Mouse (Mus musculus) megakaryocyte, embryonic 14.5 days (primary cell): Measurements from ENCODE around the gene Sdr42e1. TPM values are rescaled to one million over a fixed set of nuclear protein-coding genes. Genes with fewer than 3 reads are reported as not detected.

Experiments used
- H3K27me3 ChIP-seq: replicated peaks from 2 replicates; pipeline ENCODE3; 2012; ENCODE audit warnings: inconsistent platforms
- H3K36me3 ChIP-seq: replicated peaks from 2 replicates; pipeline ENCODE3; 2012; ENCODE audit warnings: low read length, inconsistent platforms, mixed read lengths
- H3K4me1 ChIP-seq: 2 replicates; pipeline ENCODE4 v1.6.1; 2012; ENCODE audit warnings: inconsistent platforms
- H3K4me3 ChIP-seq: replicated peaks from 2 replicates; pipeline ENCODE3; 2012; ENCODE audit warnings: moderate library complexity, mild to moderate bottlenecking, inconsistent platforms
- H3K9me3 ChIP-seq: 2 replicates; pipeline ENCODE4 v1.6.1; 2012; ENCODE audit warnings: inconsistent platforms
- FLI1 ChIP-seq: IDR thresholded peaks from 2 replicates; pipeline ENCODE4 v1.6.1; 2012; ENCODE audit warnings: low read length, inconsistent platforms, mixed read lengths
- GATA1 ChIP-seq: IDR thresholded peaks from 3 replicates; pipeline ENCODE4 v1.6.1; 2012; ENCODE audit warnings: mixed read lengths, low read length, inconsistent platforms, borderline replicate concordance
- polyA plus RNA-seq: library from polyadenylated mRNA; stranded (reverse); fragments of >175 nt; gene quantifications from 2 replicates; pipeline ENCODE4 v1.2.3, GENCODE M21; 2012; ENCODE audit warnings: low replicate concordance; ENCODE audit not compliant: insufficient read depth

Gene Sdr42e1
- polyA plus RNA-seq, 1 experiment, result 0.89 TPM

- Histone ChIP-seq H3K27me3 (peaks cover 11% of the 10 kb centered on the region), H3K4me1 (peaks cover 24% of the 10 kb centered on the region), H3K9me3 (no peaks in the 10 kb centered on the region; the same call in 1 of the 2 replicates), H3K36me3 (no peaks in the 10 kb centered on the region), H3K4me3 (no peak overlapping the region)
- TF ChIP-seq FLI1 (no peak), GATA1 (no peak)
These were observed 3.0 kb downstream of the Sdr42e1 start for GRCm38 (mm10) chr8:117670461-117670860.

DNA sequence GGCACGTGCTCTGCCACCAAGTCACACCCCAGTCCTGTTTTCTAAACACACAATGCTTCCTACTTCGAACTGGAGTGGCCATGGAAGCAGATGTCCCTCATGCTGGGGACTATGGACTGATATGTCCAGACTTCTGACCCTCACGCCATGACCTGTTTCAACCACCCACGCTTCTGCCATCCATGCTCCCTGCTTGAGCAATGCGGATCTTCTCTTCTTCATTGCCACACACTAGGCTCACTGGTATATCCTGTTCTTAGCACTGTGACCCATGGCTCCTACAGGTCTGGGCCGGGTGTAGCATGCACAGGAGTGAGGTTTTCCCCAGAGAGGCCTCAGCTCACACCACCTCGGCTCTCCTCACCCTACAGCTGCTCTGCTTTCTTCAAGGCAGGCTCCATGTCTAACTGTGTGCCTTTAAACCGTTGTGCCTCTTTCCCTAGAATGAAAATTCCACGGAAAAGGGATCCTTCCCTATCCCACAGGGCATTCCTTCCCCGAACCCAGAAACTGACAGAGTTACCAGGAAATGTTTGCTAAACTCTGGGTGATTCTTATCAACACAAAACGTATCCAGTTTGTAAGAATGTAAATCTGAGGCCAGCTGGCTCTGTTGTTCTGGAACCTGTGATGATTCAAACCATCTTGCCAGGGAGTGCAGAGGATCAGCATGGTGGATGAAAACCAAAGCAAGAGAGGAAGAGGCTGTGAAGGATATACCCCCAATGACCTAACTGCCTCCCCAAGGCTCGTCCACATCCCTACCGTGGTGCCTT is 6.0 kb downstream of the Sdr42e1 start:
- Histone ChIP-seq H3K4me1 (peaks cover 10% of the 10 kb centered on the region), H3K4me3 (no peak overlapping the region), H3K27me3 (peaks cover 11% of the 10 kb centered on the region), H3K36me3 (peaks cover 14% of the 10 kb centered on the region), H3K9me3 (peaks cover 4% of the 10 kb centered on the region)
- TF ChIP-seq FLI1 (no peak), GATA1 (no peak)

DNA sequence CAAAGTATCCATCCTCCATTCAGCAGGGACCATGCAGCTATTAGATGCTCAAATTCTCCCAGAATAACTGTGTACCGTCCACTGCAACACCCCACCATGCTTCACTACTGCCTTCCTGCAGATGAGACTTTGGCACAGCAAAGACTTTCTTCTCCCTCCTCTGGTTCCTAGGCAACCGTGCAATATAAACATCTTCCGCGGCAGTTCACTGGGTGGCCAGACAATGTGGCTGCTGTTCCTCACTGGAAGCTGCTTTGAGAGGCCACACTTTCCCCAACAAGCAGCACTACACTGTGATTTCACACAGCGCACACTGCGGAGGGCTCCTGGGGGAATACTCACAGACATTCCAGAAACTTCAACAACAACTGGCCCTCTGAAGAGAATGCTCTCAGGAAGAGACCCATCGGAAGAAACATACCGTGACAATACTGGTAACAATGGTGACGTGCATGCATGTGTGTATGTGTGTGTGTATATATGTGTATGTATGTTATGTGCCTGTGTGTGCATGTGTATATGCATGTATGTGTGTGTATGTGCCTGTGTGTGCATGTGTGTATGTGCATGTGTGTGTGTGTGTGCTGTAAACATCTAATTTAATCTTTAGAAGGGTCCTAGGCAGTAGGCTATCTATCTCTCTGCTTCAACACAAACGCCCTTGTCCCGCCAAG is 13.0 kb downstream of the Sdr42e1 start:
- peaks cover 4% of the 10 kb centered on the region; the same call in 1 of the 2 replicates for H3K9me3 ChIP-seq
- H3K27me3 ChIP-seq, result peaks cover 1% of the 10 kb centered on the region
- peak overlapping the region; percentile 30 for H3K4me3 ChIP-seq
- peaks cover 18% of the 10 kb centered on the region for H3K36me3 ChIP-seq
- TF ChIP-seq GATA1 (no peak), FLI1 (no peak)
- H3K4me1 ChIP-seq, result no peaks in the 10 kb centered on the region

DNA sequence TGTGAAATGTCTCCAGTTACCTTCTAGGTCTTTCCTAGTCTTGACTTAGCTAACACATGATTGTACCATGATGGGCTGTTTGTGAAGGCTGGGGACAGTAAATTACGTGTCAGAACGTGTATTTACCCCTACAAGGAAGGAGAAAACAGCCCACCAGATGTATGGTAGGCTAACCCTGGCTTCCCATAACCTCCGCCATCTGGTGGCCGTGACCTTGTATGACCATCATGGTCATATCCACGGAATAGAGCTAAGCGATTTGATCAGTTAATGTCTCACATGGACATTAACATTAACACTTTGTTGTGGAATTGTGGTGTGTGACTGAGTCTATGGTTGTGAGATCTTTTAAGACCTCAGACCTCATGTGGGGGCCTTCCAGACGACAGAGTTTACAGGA is 14.5 kb downstream of the Sdr42e1 start:
- Histone ChIP-seq H3K9me3 (no peaks in the 10 kb centered on the region), H3K27me3 (peaks cover 1% of the 10 kb centered on the region), H3K36me3 (peaks cover 18% of the 10 kb centered on the region), H3K4me3 (no peak overlapping the region), H3K4me1 (no peaks in the 10 kb centered on the region)
- TF ChIP-seq FLI1 (no peak), GATA1 (no peak)

GRCm38 (mm10) chr8:117652318-117652717 is 21.2 kb downstream of the Sdr42e1 start:
- H3K4me1 ChIP-seq, result no peaks in the 10 kb centered on the region
- peaks cover under 1% of the 10 kb centered on the region for H3K27me3 ChIP-seq
- H3K9me3 ChIP-seq, result peaks cover 41% of the 10 kb centered on the region
- H3K4me3 ChIP-seq, result no peak overlapping the region
- H3K36me3 ChIP-seq, result no peaks in the 10 kb centered on the region
- TF ChIP-seq GATA1 (no peak), FLI1 (no peak)

GRCm38 (mm10) chr8:117646440-117646839 is 27.0 kb downstream of the Sdr42e1 start:
- TF ChIP-seq GATA1 (no peak), FLI1 (no peak)
- Histone ChIP-seq H3K9me3 (peaks cover 31% of the 10 kb centered on the region), H3K27me3 (peaks cover 5% of the 10 kb centered on the region), H3K4me3 (no peak overlapping the region), H3K36me3 (no peaks in the 10 kb centered on the region), H3K4me1 (no peaks in the 10 kb centered on the region)

DNA sequence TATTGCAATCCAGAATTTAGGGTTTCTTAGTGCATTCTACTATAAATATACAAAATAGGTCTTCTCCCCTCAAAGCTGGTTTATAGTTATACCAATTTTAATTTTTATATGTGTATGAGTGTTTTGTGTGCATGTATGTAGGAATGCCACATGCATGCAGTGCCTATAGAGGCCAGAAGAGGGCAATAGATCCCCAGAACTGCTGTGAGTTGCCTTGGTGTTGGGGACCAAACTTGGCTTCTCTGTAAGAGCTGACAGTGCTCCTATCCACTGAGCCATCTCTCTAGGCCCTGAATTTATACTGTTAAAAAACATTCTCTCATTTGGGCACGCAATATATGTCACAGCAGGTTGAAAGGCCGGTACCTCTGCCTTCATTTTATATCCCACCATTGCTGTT is 27.5 kb downstream of the Sdr42e1 start:
- Histone ChIP-seq H3K27me3 (peaks cover 5% of the 10 kb centered on the region), H3K4me1 (no peaks in the 10 kb centered on the region), H3K4me3 (no peak overlapping the region), H3K9me3 (peaks cover 28% of the 10 kb centered on the region), H3K36me3 (no peaks in the 10 kb centered on the region)
- TF ChIP-seq GATA1 (no peak), FLI1 (no peak)

GRCm38 (mm10) chr8:117645486-117645885 is 28.0 kb downstream of the Sdr42e1 start:
- no peaks in the 10 kb centered on the region for H3K36me3 ChIP-seq
- no peaks in the 10 kb centered on the region for H3K4me1 ChIP-seq
- H3K27me3 ChIP-seq, result peaks cover 5% of the 10 kb centered on the region
- H3K4me3 ChIP-seq, result no peak overlapping the region
- no peak for TF ChIP-seq GATA1
- TF ChIP-seq FLI1, result no peak
- H3K9me3 ChIP-seq, result peaks cover 28% of the 10 kb centered on the region

DNA sequence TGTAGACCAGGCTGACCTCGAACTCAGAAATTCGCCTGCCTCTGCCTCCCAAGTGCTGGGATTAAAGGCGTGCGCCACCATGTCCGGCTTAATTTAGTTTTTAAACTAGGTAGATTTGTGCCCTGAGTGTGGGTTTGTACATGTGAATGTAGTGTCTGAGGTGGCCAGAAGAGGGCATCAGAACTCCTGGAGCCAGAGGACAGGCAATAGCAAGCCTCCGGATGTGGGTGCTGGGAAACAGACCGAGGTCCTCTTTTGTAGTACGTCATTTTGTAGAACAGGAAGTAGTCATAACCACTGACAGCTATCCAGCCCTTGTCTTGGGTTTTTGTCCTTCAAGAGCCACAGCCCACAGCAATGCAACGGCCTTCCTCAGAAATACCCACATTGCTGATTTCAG is 33.9 kb downstream of the Sdr42e1 start:
- Histone ChIP-seq H3K4me3 (no peak overlapping the region), H3K4me1 (peaks cover 4% of the 10 kb centered on the region; the same call in 1 of the 2 replicates), H3K36me3 (peaks cover 48% of the 10 kb centered on the region), H3K9me3 (peaks cover 30% of the 10 kb centered on the region), H3K27me3 (no peaks in the 10 kb centered on the region)
- no peak for TF ChIP-seq FLI1
- TF ChIP-seq GATA1, result no peak

DNA sequence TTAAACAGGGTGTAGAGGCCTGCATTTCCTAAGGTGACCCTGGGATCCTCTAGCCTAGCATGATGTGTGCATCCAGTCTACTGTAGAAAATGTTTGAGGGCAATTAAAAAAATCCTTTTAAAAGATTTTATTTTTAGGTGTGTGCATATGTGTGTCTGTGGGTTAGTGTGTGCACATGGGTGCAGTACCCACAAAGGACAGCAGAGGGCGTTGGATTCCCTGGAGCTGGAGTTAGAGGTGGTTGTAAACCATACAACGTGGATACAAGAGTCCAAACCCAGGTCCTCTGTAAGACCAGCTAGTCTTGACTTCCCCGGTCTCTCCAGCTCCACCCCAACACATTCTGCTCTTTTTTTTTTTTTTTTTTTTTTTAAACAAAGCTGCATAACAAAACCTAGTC is 36.0 kb downstream of the Sdr42e1 start:
- peaks cover 30% of the 10 kb centered on the region for H3K9me3 ChIP-seq
- H3K4me3 ChIP-seq, result no peak overlapping the region
- peaks cover 69% of the 10 kb centered on the region for H3K36me3 ChIP-seq
- peaks cover 4% of the 10 kb centered on the region; the same call in 1 of the 2 replicates for H3K4me1 ChIP-seq
- H3K27me3 ChIP-seq, result no peaks in the 10 kb centered on the region
- TF ChIP-seq FLI1 (no peak), GATA1 (no peak)
